Comparison of ENCODE assay signal across 33 mouse cellular contexts in the genomic region with DNA sequence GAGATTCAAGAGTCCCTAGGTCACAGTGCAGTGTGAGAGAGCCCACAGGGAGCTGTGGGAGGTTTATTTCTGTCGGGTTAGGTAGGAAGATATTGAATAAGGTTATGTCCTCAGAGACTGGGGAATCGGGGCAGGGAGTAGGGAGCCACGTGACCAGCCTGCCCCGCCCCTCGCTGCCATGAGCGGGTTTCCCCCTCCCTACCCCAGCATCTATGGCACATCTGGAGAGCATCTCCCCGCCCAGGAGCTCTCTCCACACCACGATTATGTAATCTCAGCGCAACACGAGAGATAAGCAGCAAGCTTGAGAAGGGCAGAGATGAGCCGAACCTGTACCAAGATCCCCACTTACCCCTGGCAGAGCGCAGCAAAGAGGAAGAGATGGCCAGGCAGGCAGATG. TPM values are rescaled to one million over a fixed set of nuclear protein-coding genes. Genes with fewer than 3 reads are reported as not detected.
DNase-seq lines count a peak whose midpoint lies in the region; ATAC-seq and TF ChIP-seq lines count a peak whose summit lies in the region.
"Had no signal": no experiment of that assay in that cellular context is flagged by ENCODE, and none has a peak within 500 bp of the region (broad histone marks: within the 10 kb centered on the region; RNA-seq: fewer than 3 reads in every experiment).

No protein-coding gene starts in this region.

- no peak overlapping the region for H3K4me2 ChIP-seq in forebrain, postnatal 0 days (ENCODE audit: low read depth)
- H3K4me2 ChIP-seq in forebrain, embryonic 16.5 days (ENCODE audit: low read length), result no peak overlapping the region
- H3K4me2 ChIP-seq: embryonic facial prominence, embryonic 13.5 days; heart, embryonic 15.5 days; intestine, embryonic 15.5 days; limb, embryonic 13.5 days; liver, embryonic 11.5 days; lung, embryonic 15.5 days; midbrain, embryonic 13.5 days had no signal

- H3K9me3 ChIP-seq in forebrain, postnatal 0 days (ENCODE audit: low read length), result no peaks in the 10 kb centered on the region
- no peaks in the 10 kb centered on the region for H3K9me3 ChIP-seq in forebrain, embryonic 16.5 days (ENCODE audit: control insufficient read depth, low read length)
- H3K9me3 ChIP-seq: embryonic facial prominence, embryonic 13.5 days; heart, embryonic 10.5 days; heart, embryonic 15.5 days; intestine, embryonic 15.5 days; limb, embryonic 13.5 days; lung, embryonic 15.5 days; midbrain, embryonic 13.5 days had no signal

- no peak for TF ChIP-seq CTCF in forebrain, postnatal 0 days (IDR thresholded peaks at IDR 0.05; ENCODE audit: low read depth)
- TF ChIP-seq CTCF in left cerebral cortex, adult 2 months (IDR thresholded peaks at IDR 0.05), result no peak
- TF ChIP-seq CTCF in C2C12 (IDR thresholded peaks at IDR 0.05; ENCODE audit: control insufficient read depth, insufficient read depth, insufficient read length), result no peak

- no peak overlapping the region for H3K4me3 ChIP-seq in forebrain, postnatal 0 days (ENCODE audit: low read depth, low read length)
- no peak overlapping the region for H3K4me3 ChIP-seq in forebrain, embryonic 16.5 days (replicated peaks; ENCODE audit: low read length)
- H3K4me3 ChIP-seq in left cerebral cortex, adult 2 months, result no peak overlapping the region
- H3K4me3 ChIP-seq in C2C12 (ENCODE audit: insufficient read depth, poor library complexity, severe bottlenecking), result no peak overlapping the region
- H3K4me3 ChIP-seq: embryonic facial prominence, embryonic 13.5 days; heart, embryonic 10.5 days; heart, embryonic 15.5 days; intestine, embryonic 15.5 days; limb, embryonic 13.5 days; lung, embryonic 15.5 days; midbrain, embryonic 13.5 days had no signal

- no peak overlapping the region for H3K27ac ChIP-seq in forebrain, postnatal 0 days (ENCODE audit: low read depth, low read length)
- no peak overlapping the region for H3K27ac ChIP-seq in forebrain, embryonic 16.5 days (ENCODE audit: low read length)
- H3K27ac ChIP-seq in left cerebral cortex, adult 2 months, result peak overlapping the region; percentile 78
- H3K27ac ChIP-seq: embryonic facial prominence, embryonic 13.5 days; heart, embryonic 10.5 days; heart, embryonic 15.5 days; hindbrain, postnatal 0 days; intestine, embryonic 15.5 days; kidney, postnatal 0 days; limb, embryonic 13.5 days; lung, embryonic 15.5 days; midbrain, embryonic 13.5 days; stomach, postnatal 0 days had no signal

- peak; percentile 31 for DNase-seq in forebrain, postnatal 0 days
- peak in 1 of 2 experiments; percentile 61 for DNase-seq in left cerebral cortex, adult 2 months (ENCODE audit: extremely low spot score in 1 of 2, low spot score in 2 of 2)
- DNase-seq in left cerebral cortex, adult 8-10 months (ENCODE audit: low spot score in 2 of 2), result no peak
- DNase-seq in brain, adult 2 months (ENCODE audit: low read depth, low spot score), result peak; percentile 71
- no peak for DNase-seq in adrenal gland, postnatal 10 days
- DNase-seq: adrenal gland, adult 2 months; cerebellum, adult 11 months; cerebellum, adult 9-10 months; cerebellum, postnatal 36 days; gastrocnemius, postnatal 25 days; heart, adult 11 months; kidney, adult 8-10 months; right cerebral cortex, postnatal 4 days; thymus, adult 18-20 months; thymus, postnatal 36 days had no signal

- no peak for ATAC-seq in forebrain, postnatal 0 days
- no peak for ATAC-seq in forebrain, embryonic 16.5 days
- ATAC-seq: activated CD4-positive, CD25-positive, alpha-beta regulatory T cell, adult 4 months; CD4-positive, CD25-positive, alpha-beta regulatory T cell, adult 4 months; hindbrain, postnatal 0 days; intestine, embryonic 15.5 days; midbrain, embryonic 13.5 days had no signal

- no peaks in the 10 kb centered on the region for H3K36me3 ChIP-seq in forebrain, postnatal 0 days (ENCODE audit: insufficient read depth)
- H3K36me3 ChIP-seq in forebrain, embryonic 16.5 days (ENCODE audit: control insufficient read depth, insufficient read depth), result no peaks in the 10 kb centered on the region
- no peaks in the 10 kb centered on the region for H3K36me3 ChIP-seq in C2C12 (ENCODE audit: control insufficient read depth, insufficient read depth)
- H3K36me3 ChIP-seq: embryonic facial prominence, embryonic 13.5 days; heart, embryonic 10.5 days; heart, embryonic 15.5 days; intestine, embryonic 15.5 days; limb, embryonic 13.5 days; lung, embryonic 15.5 days; midbrain, embryonic 13.5 days had no signal

- no peak overlapping the region for H3K9ac ChIP-seq in forebrain, postnatal 0 days
- H3K9ac ChIP-seq in forebrain, embryonic 16.5 days (replicated peaks; ENCODE audit: low read depth, low read length), result no peak overlapping the region
- H3K9ac ChIP-seq: embryonic facial prominence, embryonic 13.5 days; heart, embryonic 15.5 days; intestine, embryonic 15.5 days; limb, embryonic 13.5 days; lung, embryonic 15.5 days; midbrain, embryonic 13.5 days had no signal

- no peaks in the 10 kb centered on the region for H3K79me3 ChIP-seq in C2C12 (ENCODE audit: low read depth)

- intact Hi-C loops in left cerebral cortex, adult 2 months (cut with DNase I), result no loop called here

- WGBS in forebrain, postnatal 0 days, result 40% methylated on average over 12 of the region's 12 CpGs
- WGBS in forebrain, embryonic 16.5 days, result 37% methylated on average over 12 of the region's 12 CpGs

- H3K4me1 ChIP-seq in forebrain, postnatal 0 days (ENCODE audit: insufficient read depth), result no peaks in the 10 kb centered on the region
- H3K4me1 ChIP-seq in forebrain, embryonic 16.5 days (replicated peaks; ENCODE audit: control insufficient read depth, insufficient read depth, low read length), result peaks cover 11% of the 10 kb centered on the region; the same call in 1 of the 2 replicates
- H3K4me1 ChIP-seq: embryonic facial prominence, embryonic 13.5 days; heart, embryonic 10.5 days; heart, embryonic 15.5 days; intestine, embryonic 15.5 days; limb, embryonic 13.5 days; lung, embryonic 15.5 days had no signal

- H3ac ChIP-seq in C2C12 (ENCODE audit: control insufficient read depth, insufficient read length, low read depth), result no peak overlapping the region

- H3K27me3 ChIP-seq in forebrain, postnatal 0 days (ENCODE audit: insufficient read depth, low read length), result no peaks in the 10 kb centered on the region
- H3K27me3 ChIP-seq in forebrain, embryonic 16.5 days (replicated peaks; ENCODE audit: control insufficient read depth, insufficient read depth, low read length), result no peaks in the 10 kb centered on the region
- H3K27me3 ChIP-seq in C2C12 (ENCODE audit: control insufficient read depth, insufficient read depth, insufficient read length), result peaks cover 17% of the 10 kb centered on the region
- H3K27me3 ChIP-seq: embryonic facial prominence, embryonic 13.5 days; heart, embryonic 15.5 days; limb, embryonic 13.5 days; lung, embryonic 15.5 days had no signal

- H3K79me2 ChIP-seq in C2C12 (ENCODE audit: control insufficient read depth, insufficient read depth), result no peaks in the 10 kb centered on the region

TF ChIP-seq in C2C12, 6 proteins besides CTCF, POLR2A, EP300 and RAD21:
- TF ChIP-seq CEBPB (IDR thresholded peaks at IDR 0.05; ENCODE audit: low read depth) (no peak), USF1 (IDR thresholded peaks at IDR 0.05; ENCODE audit: low read depth) (peak; percentile 3)

RNA-seq across cellular contexts. Expression of a gene that starts 6.5 kb away (rescaled TPM):
- 39.2 and 44.1 TPM in 2 replicates for total RNA-seq in forebrain, postnatal 0 days (2014; rRNA removed)
- polyA plus RNA-seq in forebrain, postnatal 0 days (2015; fragmentation: Nextera tagmentation; extraction: Ambion mirVana), result 29.5 and 36.4 TPM in 2 replicates
- polyA plus RNA-seq in forebrain, embryonic 16.5 days (2015; fragmentation: Nextera tagmentation; extraction: Ambion mirVana), result 22.5 and 26.9 TPM in 2 replicates
- total RNA-seq in left cerebral cortex, adult 2 months (2021), result 100 to 1,000 TPM; 329 to 347 TPM
- total RNA-seq in left cerebral cortex, adult 8-10 months (2022), result 100 to 1,000 TPM; 305 to 327 (median 312) TPM
- not detected for polyA plus RNA-seq in C2C12 (2012; fragmentation: generic; extraction: Trizol)
- 1 to 10 TPM; 1.7 to 3.4 TPM for total RNA-seq in adrenal gland, postnatal 10 days (2021)
- total RNA-seq: gastrocnemius, adult 18-20 months; monocyte, adult 5-6 weeks had no signal
- polyA plus RNA-seq: activated CD4-positive, CD25-positive, alpha-beta regulatory T cell, adult 4 months; CD4-positive, CD25-positive, alpha-beta regulatory T cell, adult 4 months; heart, embryonic 10.5 days; heart, embryonic 15.5 days; liver, embryonic 11.5 days; liver, embryonic 16.5 days had no signal

Comparison
In these comparisons a context has a peak if more than half of its experiments do, and no peak if none do; other contexts are left out.
1. DNase-seq: peak in forebrain, postnatal 0 days (single experiment) and brain, adult 2 months (single experiment); none in left cerebral cortex, adult 8-10 months (0 of 2) and adrenal gland, postnatal 10 days (single experiment).